Mouse (Mus musculus) lung, adult 2 months (tissue): Measurements from ENCODE around the gene Ube2b. TPM values are rescaled to one million over a fixed set of nuclear protein-coding genes. Genes with fewer than 3 reads are reported as not detected.

ENCODE experiments used
- DNase-seq: peaks from one replicate; pipeline ENCODE4 v3.0.0; 2022
- H3K4me1 ChIP-seq: fragments of 200-500 bp; 2 replicates; pipeline ENCODE4 v1.6.1; 2011; ENCODE audit warnings: low read length; ENCODE audit not compliant: control insufficient read depth, insufficient read depth
- H3K4me3 ChIP-seq: fragments of 200-500 bp; replicated peaks from 2 replicates; pipeline ENCODE3; 2011; ENCODE audit warnings: low read depth, mild to moderate bottlenecking, control low read depth, low read length; ENCODE audit errors: extremely low read depth
- CTCF ChIP-seq: fragments of 200-500 bp; IDR thresholded peaks from 2 replicates; pipeline ENCODE4 v1.5.1; 2011; ENCODE audit warnings: mild to moderate bottlenecking, low read length, control low read depth; ENCODE audit not compliant: insufficient read depth
- POLR2A ChIP-seq: fragments of 200-500 bp; IDR thresholded peaks from 2 replicates; pipeline ENCODE4 v1.6.1; 2011; ENCODE audit warnings: low read depth, mild to moderate bottlenecking, control low read depth, low read length, borderline replicate concordance; ENCODE audit errors: extremely low read depth
- WGBS: fragments of 180-500 bp; shearing (Covaris S2); methylation state at CpG from one replicate; pipeline ENCODE4 v1.1.7; 2018; 5-methylcytosine and 5-hydroxymethylcytosine counted together
- polyA plus RNA-seq: library from polyadenylated mRNA; depleted of rRNA; stranded (reverse); fragments of >200 nt; gene quantifications from 2 replicates; pipeline ENCODE4 v1.2.3, GENCODE M21; 2012

Ube2b gene
- polyA plus RNA-seq, 1 experiment: 48.8 TPM

DNA sequence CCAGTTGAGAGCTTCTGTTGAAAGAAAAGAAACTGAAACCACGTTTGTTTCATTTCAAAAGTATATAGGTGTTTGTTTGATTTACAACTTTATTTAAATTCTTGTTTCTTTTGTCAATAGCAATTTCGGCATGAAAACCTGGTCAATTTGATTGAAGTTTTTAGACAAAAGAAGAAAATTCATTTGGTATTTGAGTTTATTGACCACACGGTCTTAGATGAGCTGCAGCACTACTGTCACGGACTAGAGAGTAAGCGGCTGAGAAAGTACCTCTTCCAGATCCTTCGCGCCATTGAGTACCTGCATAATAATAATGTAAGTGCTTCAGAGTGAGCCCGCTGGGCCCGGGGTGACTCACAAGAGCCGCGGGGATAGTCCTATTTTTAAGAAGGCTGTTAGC lies 10.4 kb upstream of the Ube2b start:
- no peak for DNase-seq
- H3K4me1 ChIP-seq: no peaks in the 10 kb centered on the region
- no peak overlapping the region for H3K4me3 ChIP-seq
- WGBS: 76% methylated on average over 11 of the region's 11 CpGs
- TF ChIP-seq POLR2A: no peak
- no peak for TF ChIP-seq CTCF

DNA sequence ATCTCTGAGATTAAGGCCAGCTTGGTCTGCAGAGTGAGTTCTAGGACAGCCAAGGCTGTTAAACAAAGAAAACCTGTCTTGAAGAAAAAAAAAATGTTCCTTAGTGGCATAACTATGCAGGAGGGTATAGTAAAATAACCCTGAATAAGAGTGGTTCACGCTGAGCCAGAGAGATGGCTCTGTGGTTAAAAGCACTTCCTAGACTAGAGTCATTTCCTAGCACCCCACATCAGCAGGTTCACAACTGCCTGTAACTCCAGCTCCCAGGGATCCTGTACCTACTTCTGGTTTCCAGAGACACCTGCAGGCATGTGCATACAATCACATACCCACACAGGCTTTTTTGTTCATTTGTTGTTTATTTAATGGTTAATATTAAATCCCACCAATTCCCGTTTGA lies 5.0 kb upstream of the Ube2b start:
- no peak for TF ChIP-seq CTCF
- 47% methylated on average over 2 of the region's 2 CpGs for WGBS
- no peak for DNase-seq
- H3K4me3 ChIP-seq: no peak overlapping the region
- peaks cover 4% of the 10 kb centered on the region; the same call in 1 of the 2 replicates for H3K4me1 ChIP-seq

DNA sequence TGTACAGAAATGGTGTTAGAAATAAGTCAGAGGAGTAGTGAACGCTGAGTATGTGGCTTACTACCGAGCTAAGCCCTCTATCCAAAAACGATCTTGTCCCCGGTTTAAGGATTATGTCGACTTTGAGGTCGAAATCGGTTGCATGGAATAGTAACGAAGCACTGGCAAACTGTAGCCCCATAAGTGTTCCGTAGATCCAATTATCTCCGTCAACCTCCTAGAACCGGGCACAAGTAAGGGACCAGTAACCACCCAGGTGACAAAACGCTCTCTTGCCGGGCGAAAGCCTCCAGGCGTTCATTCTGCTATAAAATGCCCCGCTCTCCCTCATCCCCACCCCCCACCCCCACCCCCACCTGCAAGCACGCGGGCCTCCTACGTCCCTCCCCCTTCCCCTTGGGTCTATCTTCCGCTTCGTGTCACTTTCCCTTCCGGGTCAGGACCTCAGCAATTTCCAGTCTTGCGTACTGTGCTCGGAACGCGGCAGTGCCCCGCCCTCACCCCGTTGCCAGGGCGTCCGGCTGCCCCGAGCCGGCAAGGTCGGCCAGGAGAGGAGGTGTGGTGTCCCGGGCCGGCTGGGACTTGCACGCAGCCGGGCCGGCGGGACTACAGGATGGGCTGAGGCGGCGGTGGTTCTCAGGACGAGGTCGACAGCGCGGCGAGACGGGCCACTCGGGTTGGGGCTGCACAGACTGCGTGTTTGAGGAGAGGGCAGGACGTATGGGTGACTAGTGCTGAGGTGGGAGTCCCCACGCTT lies 3.4 kb upstream of the Ube2b start, which contains the start of gene Cdkl3:
Cdkl3 (plus strand) TSS at position 450 of the 757 bp plus-strand sequence.
- TF ChIP-seq CTCF (no peak), POLR2A (peak; percentile 40; the same call in 1 of the 2 replicates)
- H3K4me1 ChIP-seq: peaks cover 5% of the 10 kb centered on the region; the same call in 1 of the 2 replicates
- under 1% methylated on average over 51 of the region's 51 CpGs for WGBS
- peak; percentile 92 for DNase-seq
- H3K4me3 ChIP-seq: peak within 1 kb of the TSS; percentile 92

DNA sequence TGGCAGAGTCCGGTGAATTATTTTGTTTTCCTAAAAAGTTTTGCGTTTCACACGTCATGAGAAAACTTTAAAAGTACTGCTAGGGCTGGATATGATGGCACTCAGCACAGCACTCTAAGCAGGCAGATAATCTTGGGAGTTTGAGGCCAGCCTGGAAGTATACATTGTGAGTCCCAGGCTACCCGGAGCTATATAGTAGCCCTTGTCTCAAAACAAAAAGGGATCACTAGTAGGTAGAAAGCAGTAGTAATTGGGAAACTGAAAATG lies 2.9 kb upstream of the Ube2b start:
- no peak for DNase-seq
- 5% methylated on average over 4 of the region's 4 CpGs for WGBS
- Histone ChIP-seq H3K4me3 (peak overlapping the region; percentile 92), H3K4me1 (peaks cover 6% of the 10 kb centered on the region; the same call in 1 of the 2 replicates)
- TF ChIP-seq CTCF: no peak
- TF ChIP-seq POLR2A: no peak

DNA sequence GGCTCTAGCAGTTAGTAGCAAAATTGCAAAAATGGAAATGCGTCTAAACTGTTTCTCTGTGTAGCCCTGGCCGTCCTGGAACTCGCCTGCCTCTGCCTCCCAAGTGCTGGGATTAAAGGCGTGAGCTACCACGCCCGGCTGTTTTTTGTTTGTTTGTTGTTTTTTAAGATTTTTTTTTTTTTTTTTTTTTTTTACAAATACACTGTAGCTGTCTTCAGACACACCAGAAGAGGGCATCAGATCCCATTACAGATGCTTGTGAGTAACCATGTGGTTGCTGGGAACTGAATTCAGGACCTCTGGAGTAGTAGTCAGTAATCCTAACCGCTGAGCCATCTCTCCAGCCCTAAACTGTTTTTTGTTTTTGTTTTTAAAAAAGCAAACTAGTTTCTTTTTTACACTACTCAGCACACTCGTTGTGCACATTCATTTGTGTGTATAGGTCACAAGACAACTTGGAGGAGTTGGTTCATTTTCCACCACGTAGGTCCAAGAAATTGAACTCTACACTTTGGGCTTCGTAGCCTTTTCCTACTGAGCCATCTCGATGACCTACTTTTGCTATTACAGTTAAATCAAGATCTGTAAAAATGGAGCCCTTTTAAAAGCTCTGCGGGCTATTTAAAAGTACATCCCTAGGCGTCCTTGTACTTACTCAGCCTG lies 2.4 kb upstream of the Ube2b start:
- H3K4me3 ChIP-seq: no peak overlapping the region
- peaks cover 6% of the 10 kb centered on the region; the same call in 1 of the 2 replicates for H3K4me1 ChIP-seq

DNA sequence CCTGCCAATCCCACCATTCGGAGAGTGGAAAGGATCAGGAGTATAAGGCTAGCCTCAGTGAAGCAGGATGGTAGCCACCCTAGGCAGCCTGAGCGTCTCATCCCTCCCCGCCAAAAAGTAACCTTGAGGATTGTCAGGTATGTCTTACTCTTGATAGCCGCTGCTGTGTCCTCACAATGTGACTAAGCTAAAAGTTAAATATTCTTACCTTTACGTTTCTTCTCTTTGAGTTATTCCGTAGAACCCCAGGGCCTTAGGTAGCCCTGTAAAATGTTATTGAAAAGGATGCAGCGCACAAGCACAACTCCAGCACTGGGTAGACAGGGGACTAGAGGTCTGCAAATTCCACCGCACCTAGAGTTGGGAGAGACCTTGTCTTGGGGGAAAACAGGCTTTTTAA lies 1.3 kb upstream of the Ube2b start:
- no peak for DNase-seq
- 94% methylated on average over 8 of the region's 8 CpGs for WGBS
- TF ChIP-seq POLR2A (no peak), CTCF (no peak)
- H3K4me1 ChIP-seq: peaks cover 6% of the 10 kb centered on the region; the same call in 1 of the 2 replicates
- H3K4me3 ChIP-seq: no peak overlapping the region

More for the DNA sequence above, 2.4 kb upstream of the Ube2b start:
- TF ChIP-seq CTCF (no peak), POLR2A (no peak)
- DNase-seq: no peak
- WGBS: 65% methylated on average over 13 of the region's 13 CpGs

DNA sequence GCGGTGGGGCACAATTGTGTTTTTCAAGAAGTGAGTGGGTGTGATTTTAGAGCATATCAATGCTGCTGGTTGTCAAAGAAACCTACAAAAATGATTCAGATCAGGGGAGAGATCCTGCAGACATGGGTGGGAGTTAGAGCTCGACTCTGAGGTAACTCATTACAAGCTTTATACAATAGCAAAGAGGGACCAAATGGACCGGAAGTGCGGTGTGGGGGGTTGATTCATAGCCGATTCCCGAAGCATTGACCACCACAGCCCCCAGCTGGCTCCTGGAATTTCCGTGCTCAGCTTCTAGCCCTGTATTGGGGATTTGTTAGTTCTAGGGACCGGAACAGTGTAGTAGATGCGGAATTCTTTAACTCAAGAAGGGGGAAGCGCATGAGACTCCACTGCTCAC lies 779 bp upstream of the Ube2b start:
- no peak for TF ChIP-seq POLR2A
- no peak for TF ChIP-seq CTCF
- Histone ChIP-seq H3K4me3 (no peak overlapping the region), H3K4me1 (peaks cover 6% of the 10 kb centered on the region; the same call in 1 of the 2 replicates)
- 57% methylated on average over 10 of the region's 10 CpGs for WGBS
- DNase-seq: no peak

DNA sequence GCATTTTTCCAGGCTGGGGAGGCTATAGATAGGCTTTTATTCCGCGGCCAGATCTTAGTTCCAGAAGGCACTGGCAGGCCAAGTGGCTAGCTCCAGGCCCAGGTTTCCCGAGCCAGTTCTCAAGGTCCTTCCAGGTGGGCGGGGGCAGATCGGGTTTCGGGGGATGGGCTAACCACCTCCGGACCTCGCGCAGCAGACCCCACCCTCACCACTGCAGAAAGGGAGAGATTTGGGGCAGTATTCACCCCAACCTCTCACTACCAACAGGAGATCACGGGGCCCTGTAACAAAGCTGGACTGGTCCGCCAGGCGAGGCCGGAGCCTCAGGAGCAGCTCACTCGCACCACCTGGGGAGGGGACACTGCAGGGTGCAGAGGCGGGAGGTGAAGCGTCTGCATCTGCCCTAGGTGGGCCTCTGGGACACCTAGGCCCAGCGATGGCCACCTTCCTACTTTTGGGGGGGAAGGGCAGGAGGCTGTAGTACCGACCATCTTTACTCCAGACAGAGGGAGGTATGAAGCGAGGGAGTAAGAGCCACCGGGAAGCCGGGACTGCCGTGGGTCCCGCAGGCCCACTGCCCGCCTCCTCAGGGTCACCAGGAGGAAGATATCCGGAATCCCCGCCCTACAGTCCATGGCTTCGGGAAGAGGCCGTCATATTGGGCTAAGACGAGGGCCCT lies 812 bp downstream of the Ube2b start:
- WGBS: under 1% methylated on average over 29 of the region's 29 CpGs
- peaks cover 6% of the 10 kb centered on the region; the same call in 1 of the 2 replicates for H3K4me1 ChIP-seq
- peak overlapping the region; percentile 70 for H3K4me3 ChIP-seq
- DNase-seq: peak; percentile 69
- TF ChIP-seq POLR2A (no peak; the same call in 1 of the 2 replicates), CTCF (no peak)

DNA sequence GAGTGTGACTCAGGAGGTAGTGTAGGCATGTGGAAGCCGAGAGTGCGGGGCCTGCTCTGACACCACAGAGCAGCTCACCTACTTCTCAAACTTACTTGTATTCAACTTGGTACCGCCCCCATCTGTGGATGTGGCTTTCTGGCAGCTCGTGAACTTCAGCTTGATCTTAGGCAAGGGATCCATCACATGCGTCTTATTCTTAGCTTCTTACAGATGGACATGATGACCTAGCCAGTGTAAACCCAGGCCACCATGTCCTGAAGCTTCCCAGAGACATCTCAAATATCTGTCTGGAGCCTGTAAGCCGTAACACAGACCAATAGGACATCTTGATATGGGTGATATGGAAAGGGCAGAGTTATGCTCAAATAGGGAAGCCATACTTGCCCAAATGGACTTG lies 28.9 kb downstream of the Ube2b start:
- WGBS: 90% methylated on average over 6 of the region's 6 CpGs

More for the DNA sequence above, 28.9 kb downstream of the Ube2b start:
- no peak for DNase-seq
- no peak overlapping the region for H3K4me3 ChIP-seq
- peaks cover 6% of the 10 kb centered on the region for H3K4me1 ChIP-seq
- TF ChIP-seq POLR2A (no peak), CTCF (no peak)
